Mouse (Mus musculus): ENCODE data around the gene Crybg2. TPM values are rescaled to one million over a fixed set of nuclear protein-coding genes. Genes with fewer than 3 reads are reported as not detected.

The Crybg2 gene
- total and polyA plus RNA-seq, 3 experiments = 0.65 to 2.3 TPM; not detected in 1

- H3K9ac ChIP-seq (ENCODE audit: control insufficient read depth, low read depth, low read length, poor library complexity, severe bottlenecking) = no peak overlapping the region
- TF ChIP-seq POLR2A (IDR thresholded peaks at IDR 0.05; ENCODE audit: control insufficient read depth in 1 of 2, insufficient read depth in 1 of 2, low read depth in 1 of 2, low read length in 2 of 2, poor library complexity in 1 of 2) = no peak
- no peak for TF ChIP-seq BHLHE40 (IDR thresholded peaks at IDR 0.05; ENCODE audit: borderline replicate concordance, low read depth, low read length)
- no peak for TF ChIP-seq TBP (IDR thresholded peaks at IDR 0.05; ENCODE audit: low read depth, low read length)
- no peak for TF ChIP-seq CHD2 (IDR thresholded peaks at IDR 0.05; ENCODE audit: low read length)
- TF ChIP-seq MXI1 (IDR thresholded peaks at IDR 0.05; ENCODE audit: low read depth, low read length) = no peak
- no peak for TF ChIP-seq NELFE (IDR thresholded peaks at IDR 0.05; ENCODE audit: low read depth, low read length)
- TF ChIP-seq TAL1 (IDR thresholded peaks at IDR 0.05; ENCODE audit: low read length) = no peak
- no peak for TF ChIP-seq TCF12 (IDR thresholded peaks at IDR 0.05; ENCODE audit: low read depth, low read length)
- TF ChIP-seq GATA1 (IDR thresholded peaks at IDR 0.05; ENCODE audit: low read depth, low read length) = no peak
- TF ChIP-seq RCOR1 (IDR thresholded peaks at IDR 0.05; ENCODE audit: low read depth, low read length) = no peak
- TF ChIP-seq CHD1 (IDR thresholded peaks at IDR 0.05; ENCODE audit: low read depth, low read length) = no peak
- TF ChIP-seq CTCF (IDR thresholded peaks at IDR 0.05 in 2 of 3, conservative IDR thresholded peaks at IDR 0.05 in 1 of 3; ENCODE audit: control insufficient read depth in 1 of 3, insufficient read depth in 1 of 3, low read depth in 2 of 3, low read length in 3 of 3, poor library complexity in 1 of 3, severe bottlenecking in 1 of 3) = no peak
- no peak for TF ChIP-seq MYC (IDR thresholded peaks at IDR 0.05; ENCODE audit: low read depth, low read length)
- TF ChIP-seq GABPA (IDR thresholded peaks at IDR 0.05; ENCODE audit: low read depth, low read length) = no peak
- TF ChIP-seq SIN3A (IDR thresholded peaks at IDR 0.05; ENCODE audit: low read length) = no peak
- no peak for TF ChIP-seq ZC3H11A (IDR thresholded peaks at IDR 0.05; ENCODE audit: low read depth, low read length)
- TF ChIP-seq USF1 (IDR thresholded peaks at IDR 0.05; ENCODE audit: low read depth, low read length) = no peak
- TF ChIP-seq JUND (IDR thresholded peaks at IDR 0.05; ENCODE audit: low read depth, low read length) = no peak
- H3K4me1 ChIP-seq (ENCODE audit: control insufficient read depth in 1 of 2, insufficient read depth in 2 of 2, low read length in 2 of 2) = peaks cover 12 to 36% of the 10 kb centered on the region in 2 experiments
- H3K9me3 ChIP-seq (replicated peaks; ENCODE audit: insufficient read depth, low read length) = no peaks in the 10 kb centered on the region
- H3K27me3 ChIP-seq (ENCODE audit: control insufficient read depth in 1 of 2, insufficient read depth in 2 of 2, low read length in 2 of 2) = no peaks in the 10 kb centered on the region
- peaks cover 0 to 25% of the 10 kb centered on the region in 2 experiments; a peak in 2 of 4 replicates for H3K36me3 ChIP-seq (ENCODE audit: control insufficient read depth in 1 of 2, insufficient read depth in 2 of 2, low read length in 2 of 2)
- H3K79me2 ChIP-seq (ENCODE audit: control insufficient read depth, insufficient read depth, low read length, poor library complexity) = no peaks in the 10 kb centered on the region; the same call in 1 of the 2 replicates
- no peak overlapping the region for H3K27ac ChIP-seq (ENCODE audit: control insufficient read depth, low read depth, low read length)
- no peak for DNase-seq (ENCODE audit: low read depth, low spot score)
- H3K4me3 ChIP-seq (ENCODE audit: control insufficient read depth in 1 of 2, insufficient read depth in 1 of 2, low read depth in 2 of 2, low read length in 2 of 2) = no peak overlapping the region
Measured at GRCm38 (mm10) chr4:134121571-134121970, 61.0 kb downstream of the Crybg2 start.

GRCm38 (mm10) chr4:134122281-134122680 lies 61.7 kb downstream of the Crybg2 start:
- peaks cover 1% of the 10 kb centered on the region; the same call in 1 of the 2 replicates for H3K79me2 ChIP-seq (ENCODE audit: control insufficient read depth, insufficient read depth, low read length, poor library complexity)
- peaks cover 9 to 39% of the 10 kb centered on the region in 2 experiments; a peak in 3 of 4 replicates for H3K4me1 ChIP-seq (ENCODE audit: control insufficient read depth in 1 of 2, insufficient read depth in 2 of 2, low read length in 2 of 2)
- H3K9ac ChIP-seq (ENCODE audit: control insufficient read depth, low read depth, low read length, poor library complexity, severe bottlenecking) = no peak overlapping the region
- no peak for DNase-seq (ENCODE audit: low read depth, low spot score)
- TF ChIP-seq ZMIZ1 (IDR thresholded peaks at IDR 0.05; ENCODE audit: low read depth, low read length) = no peak
- no peak for TF ChIP-seq MAZ (IDR thresholded peaks at IDR 0.05; ENCODE audit: low read depth, low read length)
- TF ChIP-seq CHD1 (IDR thresholded peaks at IDR 0.05; ENCODE audit: low read depth, low read length) = no peak
- TF ChIP-seq MYB (IDR thresholded peaks at IDR 0.05; ENCODE audit: low read depth, low read length) = no peak
- peaks cover 0 to 23% of the 10 kb centered on the region in 2 experiments; a peak in 2 of 4 replicates for H3K36me3 ChIP-seq (ENCODE audit: control insufficient read depth in 1 of 2, insufficient read depth in 2 of 2, low read length in 2 of 2)
- no peak overlapping the region for H3K4me3 ChIP-seq (ENCODE audit: control insufficient read depth in 1 of 2, insufficient read depth in 1 of 2, low read depth in 2 of 2, low read length in 2 of 2)
- no peaks in the 10 kb centered on the region for H3K9me3 ChIP-seq (replicated peaks; ENCODE audit: insufficient read depth, low read length)
- H3K27me3 ChIP-seq (ENCODE audit: control insufficient read depth in 1 of 2, insufficient read depth in 2 of 2, low read length in 2 of 2) = no peaks in the 10 kb centered on the region
- H3K27ac ChIP-seq (ENCODE audit: control insufficient read depth, low read depth, low read length) = no peak overlapping the region

Measured in MEL (cell line).